Mouse (Mus musculus) neutrophil, adult 5-6 weeks (primary cell): ENCODE results near the gene Cyp4f14. TPM values are rescaled to one million over a fixed set of nuclear protein-coding genes. Genes with fewer than 3 reads are reported as not detected.

Experiments
- total RNA-seq: library from RNA; stranded (forward); fragments of 200-1000 nt; gene quantifications from 2 replicates; pipeline ENCODE4 v1.2.3, GENCODE M21; 2017

Gene Cyp4f14
- total RNA-seq, 1 experiment from 2014 or later, result not detected

Other genes starting within 250 kb of the Cyp4f14 start
- gene Cyp4f15, start 231.7 kb downstream of the Cyp4f14 start, total RNA-seq, result not detected in 2 replicates
- gene Zfp871, start 129.1 kb downstream of the Cyp4f14 start, total RNA-seq, result 54.6 and 57.0 TPM in 2 replicates
- gene Zfp811, start 107.4 kb downstream of the Cyp4f14 start, total RNA-seq, result not detected in 2 replicates
- 4.9 and 12.2 TPM in 2 replicates for gene Zfp799, start 87.1 kb downstream of the Cyp4f14 start, total RNA-seq
- 5.4 and 6.1 TPM in 2 replicates for gene Zfp870, start 25.7 kb downstream of the Cyp4f14 start, total RNA-seq
- gene Cyp4f13, start 30.1 kb upstream of the Cyp4f14 start, total RNA-seq, result 29.6 and 36.0 TPM in 2 replicates
- gene Zfp472, start 48.5 kb upstream of the Cyp4f14 start, total RNA-seq, result 15.1 and 15.5 TPM in 2 replicates
- gene Zfp952, start 75.8 kb upstream of the Cyp4f14 start, total RNA-seq, result 20.5 and 28.3 TPM in 2 replicates
- 4.2 and 5.3 TPM in 2 replicates for gene Zfp763, start 116.1 kb upstream of the Cyp4f14 start, total RNA-seq
- not detected in 2 replicates for gene 4921501E09Rik, start 150.7 kb upstream of the Cyp4f14 start, total RNA-seq
- 3.2 and 4.2 TPM in 2 replicates for gene Zfp563, start 172.0 kb upstream of the Cyp4f14 start, total RNA-seq
- gene Morc2b, start 222.3 kb upstream of the Cyp4f14 start, total RNA-seq, result not detected in 2 replicates